Mouse (Mus musculus) layer of hippocampus, adult 9-11 months (tissue): ENCODE measurements around the gene Shisa5.

Experiments
- DNase-seq: peaks from one replicate; pipeline ENCODE4 v3.0.0; 2022

Shisa5 gene

DNA sequence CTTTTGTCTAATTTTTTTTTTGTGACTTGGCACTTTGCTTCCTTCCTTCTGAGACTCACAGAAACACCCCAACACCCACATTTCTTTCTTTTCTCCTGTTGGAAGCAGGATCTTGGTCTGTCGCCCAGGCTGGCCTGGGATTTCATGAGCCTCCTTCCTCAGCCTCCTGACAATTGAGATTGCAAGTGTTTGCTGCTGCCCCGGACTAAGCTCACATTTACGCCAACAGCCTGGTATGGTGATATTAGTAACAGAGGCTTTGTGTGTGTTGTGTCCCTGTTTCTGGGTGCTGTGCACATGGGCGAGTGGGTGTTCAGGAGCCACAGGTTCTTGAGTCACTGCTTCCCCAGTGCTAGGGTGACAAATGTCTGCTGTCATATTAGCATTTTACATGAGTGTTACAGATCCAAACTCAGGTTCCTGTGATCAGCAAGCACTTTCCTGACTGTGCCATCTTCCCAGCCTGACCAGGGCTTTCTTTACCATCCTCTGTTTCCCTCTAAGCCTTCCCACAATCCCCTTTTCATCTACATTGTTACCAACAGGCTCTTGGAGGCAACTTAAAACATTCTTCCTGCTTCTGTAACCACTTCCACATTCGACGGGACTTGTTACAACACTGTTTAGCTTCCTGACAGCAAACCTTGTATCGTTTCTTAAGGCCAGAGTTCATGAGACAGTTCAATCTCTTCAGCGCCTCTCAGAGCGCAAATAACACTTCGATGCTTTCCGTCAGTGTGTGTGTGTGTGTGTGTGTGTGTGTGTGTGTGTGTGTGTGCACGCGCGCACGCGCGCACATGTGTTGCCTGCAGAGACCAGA lies 15.3 kb upstream of the Shisa5 start:
- peak; percentile 66 for DNase-seq

DNA sequence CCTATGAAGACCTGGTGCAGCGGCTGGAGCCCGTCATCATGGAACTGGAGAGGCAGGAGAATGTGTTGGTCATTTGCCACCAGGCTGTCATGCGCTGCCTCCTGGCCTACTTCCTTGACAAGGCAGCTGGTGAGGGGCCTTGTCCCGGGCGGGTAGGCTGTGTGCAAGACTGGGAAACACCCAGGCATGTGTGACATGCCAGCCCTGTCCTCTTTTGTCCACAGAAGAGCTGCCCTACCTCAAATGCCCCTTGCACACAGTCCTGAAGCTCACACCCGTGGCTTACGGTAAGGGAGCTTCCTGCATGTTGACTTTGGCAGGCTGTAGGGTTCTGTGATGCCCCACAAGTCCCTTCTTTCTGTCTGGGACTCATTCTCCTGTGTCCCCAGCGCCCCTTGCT lies 10.8 kb upstream of the Shisa5 start:
- DNase-seq = no peak

- DNase-seq = no peak
Observed at GRCm38 (mm10) chr9:109028421-109028820, 9.9 kb upstream of the Shisa5 start.

- no peak for DNase-seq
Observed at GRCm38 (mm10) chr9:109028919-109029318, 9.4 kb upstream of the Shisa5 start.

GRCm38 (mm10) chr9:109030312-109030711 lies 8.1 kb upstream of the Shisa5 start:
- no peak for DNase-seq

DNA sequence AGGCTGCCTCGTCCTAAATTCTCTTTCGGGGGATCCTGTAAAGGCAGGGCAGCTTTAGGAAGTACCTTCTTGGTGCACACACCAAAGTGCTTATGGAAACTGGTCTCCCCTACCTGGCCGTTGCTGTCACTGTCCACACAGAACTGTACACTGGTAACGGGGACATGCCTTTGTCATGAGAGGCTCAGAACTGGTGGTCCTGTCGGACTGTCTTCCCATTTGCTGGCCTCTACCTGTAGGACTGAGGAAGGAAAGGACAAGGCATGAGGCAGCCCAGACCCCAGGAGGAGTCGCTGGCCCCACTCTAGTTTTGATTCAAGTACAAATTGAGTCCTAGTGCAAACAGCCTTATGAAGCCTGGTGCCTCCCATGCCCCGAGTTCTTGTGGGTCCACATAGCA lies 7.4 kb upstream of the Shisa5 start:
- DNase-seq = no peak

- no peak for DNase-seq
Observed at GRCm38 (mm10) chr9:109031686-109032085, 6.7 kb upstream of the Shisa5 start.

- no peak for DNase-seq
Observed at GRCm38 (mm10) chr9:109032435-109032834, 5.9 kb upstream of the Shisa5 start.

DNA sequence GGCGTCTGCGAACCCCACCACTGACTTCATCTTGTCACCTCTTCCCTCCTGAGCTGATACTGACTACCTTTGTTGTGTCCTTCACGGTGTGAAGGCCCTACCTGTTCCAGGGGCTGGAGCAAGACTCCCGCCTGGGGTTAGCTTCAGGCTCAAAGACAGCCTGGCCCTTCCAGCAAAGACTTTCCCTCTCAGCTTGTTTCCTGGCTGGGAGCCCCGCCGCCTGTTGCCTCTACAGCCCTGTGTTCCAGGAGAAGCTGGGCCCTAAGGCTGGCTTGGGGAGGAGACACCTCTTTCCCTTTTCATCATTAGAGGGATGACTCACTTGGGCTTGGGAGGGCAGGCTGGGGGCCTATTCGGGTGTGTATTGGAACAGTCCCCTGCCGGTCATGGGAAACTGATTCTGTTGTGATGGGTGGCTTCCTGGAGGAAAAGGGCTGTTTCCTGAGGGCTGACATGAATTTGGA lies 568 bp downstream of the Shisa5 start:
- no peak for DNase-seq

DNA sequence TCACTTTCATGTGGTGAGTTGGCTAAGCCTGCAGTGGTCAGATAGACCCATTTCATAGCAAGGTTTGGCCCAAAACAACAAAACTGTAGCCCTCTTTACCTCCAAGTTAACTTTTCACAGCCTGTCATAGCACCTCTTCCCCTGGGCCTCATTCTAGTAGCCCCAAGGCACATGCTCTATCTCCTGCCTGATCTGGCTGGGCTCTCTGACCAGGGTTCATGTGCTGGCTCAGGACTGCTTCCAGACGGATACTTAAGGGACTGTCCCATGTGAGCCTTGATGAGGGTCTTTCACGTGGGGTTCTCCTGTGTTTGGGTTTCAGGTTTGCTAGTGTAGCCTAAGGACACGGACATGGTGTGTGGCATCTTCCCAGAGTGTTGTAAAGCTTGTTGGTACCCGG lies 1.3 kb downstream of the Shisa5 start:
- DNase-seq = no peak

DNA sequence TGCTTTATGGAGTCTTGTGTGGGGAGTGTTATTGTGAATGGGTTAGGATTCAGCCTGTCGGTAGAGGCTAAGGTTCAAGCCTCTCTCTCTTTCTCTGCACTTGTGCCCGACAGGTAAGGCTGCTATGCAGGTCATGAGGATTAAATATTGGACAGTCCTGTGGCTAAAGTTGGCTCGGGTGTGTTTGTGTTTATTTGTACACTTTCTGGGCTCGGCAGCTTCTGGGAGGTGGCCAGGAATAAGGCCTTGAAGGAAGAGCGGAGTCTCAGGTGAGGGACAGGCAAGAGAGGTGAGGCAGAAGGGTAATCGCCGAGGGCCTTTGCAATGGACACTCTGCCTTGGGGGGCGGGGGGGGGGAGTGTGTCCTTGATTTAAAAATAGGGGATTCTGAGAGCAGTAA lies 1.9 kb downstream of the Shisa5 start:
- no peak for DNase-seq

- DNase-seq = no peak
Observed at GRCm38 (mm10) chr9:109040906-109041305, 2.5 kb downstream of the Shisa5 start.

DNA sequence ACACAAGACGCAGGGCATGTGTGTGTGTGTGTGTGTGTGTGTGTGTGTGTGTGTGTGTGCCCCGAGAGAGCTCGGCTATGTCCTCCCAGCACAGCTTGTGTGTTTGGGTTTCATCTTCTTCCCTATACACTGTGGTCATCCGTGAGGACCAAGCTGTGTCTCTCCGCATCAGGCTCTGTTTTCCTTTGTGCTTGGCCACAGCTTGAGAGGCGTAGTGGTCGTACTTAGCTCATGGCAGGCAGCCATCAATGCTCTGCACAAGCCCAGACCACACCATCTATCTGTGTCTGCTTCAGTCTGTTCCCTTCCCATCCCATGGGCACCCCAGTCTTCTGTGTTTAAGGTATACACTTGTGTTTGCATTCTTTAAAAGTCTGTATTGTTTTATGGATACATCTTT lies 3.0 kb downstream of the Shisa5 start:
- DNase-seq = no peak

DNA sequence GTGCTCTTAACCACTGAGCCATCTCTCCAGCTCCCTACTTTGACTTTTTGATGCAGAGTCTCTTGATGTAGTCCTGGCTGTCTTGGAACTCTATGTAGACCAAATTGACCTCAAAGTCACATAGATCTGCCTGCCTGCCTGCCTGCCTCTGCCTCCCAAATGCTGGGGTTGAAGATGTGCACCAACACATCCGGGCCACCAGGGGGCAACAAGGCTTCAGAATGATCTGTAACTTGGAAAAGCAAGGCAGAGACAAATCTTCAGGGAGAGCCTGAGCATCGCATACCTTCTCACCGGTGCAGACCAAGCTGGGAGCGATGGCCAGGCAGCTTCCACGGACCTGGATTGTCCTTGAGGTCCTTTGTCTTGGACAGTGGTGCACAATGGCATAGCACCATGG lies 7.9 kb downstream of the Shisa5 start:
- no peak for DNase-seq

- DNase-seq = no peak
Observed at GRCm38 (mm10) chr9:109049316-109049715, 11.0 kb downstream of the Shisa5 start.

- no peak for DNase-seq
Observed at GRCm38 (mm10) chr9:109049996-109050673, 11.8 kb downstream of the Shisa5 start.

DNA sequence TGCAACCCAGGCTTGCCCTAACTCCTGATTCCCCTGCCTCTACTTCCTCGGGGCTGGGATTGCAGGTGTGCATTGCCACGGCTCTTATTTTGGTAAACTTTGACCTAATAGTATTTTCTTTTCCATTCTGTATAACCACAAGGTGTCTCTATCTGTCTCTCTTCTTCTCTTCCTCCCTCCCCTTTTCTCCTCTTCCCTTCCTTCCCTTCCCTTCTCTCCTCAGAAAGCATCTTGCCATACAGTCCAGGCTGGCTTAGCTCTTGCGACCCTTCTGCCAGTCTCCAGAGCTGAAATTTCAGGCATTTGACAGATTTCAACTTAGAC lies 12.3 kb downstream of the Shisa5 start:
- no peak for DNase-seq

DNA sequence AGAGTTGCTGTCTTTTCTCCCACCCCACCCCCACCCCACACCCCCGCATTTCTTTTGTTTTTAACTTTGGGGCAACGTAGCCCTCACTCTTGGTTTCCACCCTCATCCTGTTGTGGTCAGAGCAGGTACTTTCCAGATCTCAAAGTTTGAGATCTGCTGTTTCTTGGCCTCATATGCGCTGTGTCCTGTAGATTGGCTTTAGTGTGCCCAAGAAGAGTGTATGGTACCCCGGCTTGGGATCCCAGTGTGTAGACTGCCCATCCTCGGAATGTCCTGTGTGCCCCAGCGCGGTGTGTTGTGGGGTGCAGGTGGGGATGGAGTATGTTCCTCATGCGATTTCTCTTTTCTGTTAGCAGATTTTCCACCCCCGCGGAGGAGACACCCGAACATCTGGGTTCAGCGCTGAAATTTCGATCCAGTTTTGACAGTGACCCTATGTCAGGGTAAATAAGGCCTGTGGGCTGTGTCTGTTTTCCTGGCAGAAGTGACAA lies 12.7 kb downstream of the Shisa5 start:
- DNase-seq = no peak

- no peak for DNase-seq
Observed at GRCm38 (mm10) chr9:109051651-109052489, 13.5 kb downstream of the Shisa5 start.

GRCm38 (mm10) chr9:109052490-109053260 lies 14.3 kb downstream of the Shisa5 start:
- no peak for DNase-seq

GRCm38 (mm10) chr9:109053366-109053765 lies 15.0 kb downstream of the Shisa5 start:
- no peak for DNase-seq

DNA sequence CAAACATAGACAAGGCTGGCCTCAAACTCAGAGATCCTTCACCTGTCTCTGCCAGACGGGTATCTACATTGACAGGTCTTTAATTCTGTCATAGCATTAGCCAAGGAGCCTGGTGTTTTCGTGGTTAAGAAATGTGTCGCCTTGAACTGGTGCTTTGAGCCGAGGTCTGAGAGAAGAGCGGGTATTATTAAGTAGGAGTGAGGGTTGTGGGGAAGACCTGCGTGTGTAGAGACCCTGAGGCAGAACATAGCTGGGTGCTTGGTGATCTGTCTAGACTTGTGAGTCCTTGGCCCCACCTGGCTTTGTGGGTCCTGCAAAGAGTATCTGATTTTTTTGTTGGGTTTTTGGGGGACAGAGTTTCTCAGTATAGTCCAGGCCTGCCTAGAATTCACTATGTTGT lies 15.5 kb downstream of the Shisa5 start:
- DNase-seq = no peak

GRCm38 (mm10) chr9:109054712-109055111 lies 16.3 kb downstream of the Shisa5 start:
- peak; percentile 90 for DNase-seq
